Mouse (Mus musculus): ENCODE measurements around the gene Esx1. TPM values are rescaled to one million over a fixed set of nuclear protein-coding genes. Genes with fewer than 3 reads are reported as not detected.
A peak's percentile ranks its signal among the peaks of the same experiment; 100 is the strongest.

The Esx1 gene
- not detected in 2 replicates for total RNA-seq (2017)

- ATAC-seq (replicated peaks; ENCODE audit: low read depth, poor library complexity, severe bottlenecking) = no peak
These were observed at the start of gene Esx1 for GRCm38 (mm10) chrX:137121718-137122117. TSS of gene Esx1 (minus strand) at chrX:137122083.

- ATAC-seq (replicated peaks; ENCODE audit: low read depth, poor library complexity, severe bottlenecking) = 0 out of 2 replicates have a peak, but pooled peaks have one; percentile 39
These were observed 48.1 kb upstream of the Esx1 start for GRCm38 (mm10) chrX:137170021-137170420.

DNA sequence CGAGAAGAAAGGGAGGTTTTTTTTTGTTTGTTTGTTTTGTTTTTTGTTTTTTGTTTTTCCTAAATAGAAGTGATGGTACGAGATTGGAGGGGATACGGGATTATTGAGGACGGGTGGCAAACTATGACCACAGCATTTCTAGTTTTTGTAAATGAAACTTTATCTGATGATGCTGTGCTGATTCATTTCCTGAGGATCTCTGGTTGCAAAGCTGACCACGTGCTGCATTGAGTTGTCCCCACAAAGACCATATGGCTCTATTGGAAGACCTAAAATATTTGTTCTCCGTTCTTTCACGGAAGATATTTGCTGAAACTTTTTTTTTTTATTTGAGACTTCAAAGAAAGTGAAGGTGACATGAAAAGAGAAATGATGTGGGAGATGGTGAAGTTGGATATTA, 45.8 kb upstream of the Esx1 start:
- ATAC-seq (replicated peaks; ENCODE audit: low read depth, poor library complexity, severe bottlenecking) = no peak

- ATAC-seq (replicated peaks; ENCODE audit: low read depth, poor library complexity, severe bottlenecking) = no peak
These were observed 43.7 kb upstream of the Esx1 start for GRCm38 (mm10) chrX:137165621-137166020.

GRCm38 (mm10) chrX:137162700-137163099, 40.8 kb upstream of the Esx1 start:
- ATAC-seq (replicated peaks; ENCODE audit: low read depth, poor library complexity, severe bottlenecking) = no peak

DNA sequence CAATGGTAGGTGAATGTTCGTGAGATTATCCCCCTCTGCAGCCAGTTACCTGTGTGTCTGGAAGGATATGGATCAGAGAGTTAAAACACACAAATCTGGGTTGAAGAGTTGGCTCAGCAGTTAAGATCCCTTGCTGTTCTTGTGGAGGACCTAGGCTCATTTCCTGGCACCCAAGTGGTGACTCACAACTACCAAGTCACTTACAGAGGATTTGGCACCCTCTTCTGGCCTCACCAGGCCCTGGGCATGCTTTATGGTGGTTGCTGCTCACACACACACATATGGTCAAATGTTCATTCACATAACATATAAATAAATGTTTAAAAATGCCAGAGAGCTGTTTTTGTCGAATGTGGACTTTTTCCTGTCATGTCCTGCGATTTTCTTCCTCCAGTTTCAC, 39.1 kb upstream of the Esx1 start:
- ATAC-seq (replicated peaks; ENCODE audit: low read depth, poor library complexity, severe bottlenecking) = no peak

- no peak for ATAC-seq (replicated peaks; ENCODE audit: low read depth, poor library complexity, severe bottlenecking)
These were observed 27.2 kb upstream of the Esx1 start for GRCm38 (mm10) chrX:137149050-137149449.

GRCm38 (mm10) chrX:137144674-137145073, 22.8 kb upstream of the Esx1 start:
- no peak for ATAC-seq (replicated peaks; ENCODE audit: low read depth, poor library complexity, severe bottlenecking)

GRCm38 (mm10) chrX:137143726-137144125, 21.8 kb upstream of the Esx1 start:
- no peak for ATAC-seq (replicated peaks; ENCODE audit: low read depth, poor library complexity, severe bottlenecking)

DNA sequence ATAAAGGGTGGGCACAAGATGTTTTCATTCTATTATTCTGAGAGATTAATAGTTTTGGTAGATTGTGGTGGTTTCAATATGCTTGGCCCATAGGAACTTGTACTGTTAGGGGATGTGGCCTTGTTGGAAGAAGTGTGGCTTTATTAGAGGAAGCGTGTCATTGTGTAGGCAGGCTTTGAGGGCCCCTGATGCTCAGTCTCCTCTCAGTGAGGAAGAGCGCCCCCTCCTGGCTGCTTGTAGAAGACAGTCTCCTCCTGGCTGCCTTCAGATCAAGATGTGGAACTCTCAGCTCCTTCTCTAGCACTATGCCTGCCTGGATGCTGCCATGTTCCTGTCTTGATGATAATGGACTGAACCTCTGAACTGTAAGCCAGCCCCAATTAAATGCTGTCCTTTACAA, 20.7 kb upstream of the Esx1 start:
- ATAC-seq (replicated peaks; ENCODE audit: low read depth, poor library complexity, severe bottlenecking) = peak; percentile 47; the same call in 1 of the 2 replicates

DNA sequence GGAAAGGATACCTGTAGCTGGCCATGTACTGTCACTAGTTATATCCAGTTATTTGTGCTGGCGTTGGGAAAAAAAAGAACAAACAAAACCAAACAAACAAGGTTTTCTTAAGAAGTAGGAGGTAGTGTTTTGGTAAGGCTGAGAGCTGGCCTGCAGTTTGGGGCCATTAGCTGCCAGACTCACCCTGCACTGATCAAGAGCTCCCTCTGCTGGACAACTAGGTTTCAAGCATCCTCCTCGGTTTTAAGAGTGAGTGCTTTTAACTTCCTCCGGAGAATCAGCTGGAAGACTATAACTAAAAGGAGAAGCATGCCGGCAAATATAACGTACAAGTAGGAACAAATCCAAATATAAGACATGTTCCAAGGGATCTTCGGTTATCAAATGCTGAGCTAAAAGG, 19.8 kb upstream of the Esx1 start:
- ATAC-seq (replicated peaks; ENCODE audit: low read depth, poor library complexity, severe bottlenecking) = peak; percentile 98

GRCm38 (mm10) chrX:137127542-137127941, 5.7 kb upstream of the Esx1 start:
- 0 out of 2 replicates have a peak, but pooled peaks have one; percentile 42 for ATAC-seq (replicated peaks; ENCODE audit: low read depth, poor library complexity, severe bottlenecking)

DNA sequence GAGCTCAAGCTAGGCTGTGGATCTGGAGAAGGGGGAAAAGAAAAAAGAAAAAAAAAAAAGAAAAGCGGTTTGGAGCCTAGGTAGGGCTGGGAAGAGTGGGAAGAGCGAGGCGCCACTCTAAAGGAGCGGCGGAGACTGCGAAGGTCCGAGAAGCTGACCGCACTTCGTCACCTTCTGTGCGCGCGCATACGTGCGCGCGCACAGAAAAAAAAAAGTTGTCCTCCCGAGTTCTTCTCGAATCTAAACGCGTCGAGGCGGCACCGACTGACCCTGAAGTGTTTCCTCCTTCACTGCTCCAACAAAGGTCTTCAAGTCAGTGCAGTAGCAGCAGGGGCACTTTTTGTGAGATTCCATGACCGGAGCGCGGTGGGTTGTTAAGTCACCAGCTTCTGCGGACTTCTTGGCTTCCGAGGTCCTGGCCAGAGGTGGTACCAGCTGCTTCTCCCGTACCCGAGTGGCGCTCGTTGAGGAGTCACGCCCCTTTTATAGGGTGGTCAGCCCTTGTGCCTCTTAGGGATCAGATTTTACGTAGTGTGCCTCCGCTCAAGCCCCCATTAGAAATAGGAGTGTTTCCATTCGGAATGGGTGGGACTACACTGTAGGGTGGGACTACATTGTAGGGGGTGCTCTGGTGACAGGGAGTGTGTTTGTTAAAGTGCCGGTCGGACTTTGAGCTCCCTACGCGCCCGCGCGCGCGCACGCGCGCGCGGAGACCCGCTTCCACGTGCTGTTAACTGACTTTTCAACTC, 2.0 kb downstream of the Esx1 start:
- no peak for ATAC-seq (replicated peaks; ENCODE audit: low read depth, poor library complexity, severe bottlenecking)

- ATAC-seq (replicated peaks; ENCODE audit: low read depth, poor library complexity, severe bottlenecking) = peak; percentile 87
These were observed 3.7 kb downstream of the Esx1 start for GRCm38 (mm10) chrX:137118097-137118746.

- no peak for ATAC-seq (replicated peaks; ENCODE audit: low read depth, poor library complexity, severe bottlenecking)
These were observed 15.4 kb downstream of the Esx1 start for GRCm38 (mm10) chrX:137106498-137106897.

- 0 out of 2 replicates have a peak, but pooled peaks have one; percentile 39 for ATAC-seq (replicated peaks; ENCODE audit: low read depth, poor library complexity, severe bottlenecking)
These were observed 17.4 kb downstream of the Esx1 start for GRCm38 (mm10) chrX:137104531-137104930.

Other genes starting within 250 kb of the Esx1 start
- gene H2bfm, start 194.8 kb downstream of the Esx1 start, total RNA-seq (2017) = not detected in 2 replicates
- not detected in 2 replicates for gene Tmsb15b2, start 146.6 kb downstream of the Esx1 start, total RNA-seq (2017)
- gene Tmsb15l, start 145.2 kb downstream of the Esx1 start, total RNA-seq (2017) = 14.8 and 35.9 TPM in 2 replicates
- 5.6 and 12.8 TPM in 2 replicates for gene Tmsb15b1, start 145.2 kb downstream of the Esx1 start, total RNA-seq (2017)
- 1.1 TPM in 1 of 2 replicates, not detected in the other for gene Zcchc18, start 128.9 kb downstream of the Esx1 start, total RNA-seq (2017)
- 6.3 and 10.5 TPM in 2 replicates for gene Slc25a53, start 83.8 kb downstream of the Esx1 start, total RNA-seq (2017)
- gene Fam199x, start 72.5 kb downstream of the Esx1 start, total RNA-seq (2017) = 14.7 and 17.2 TPM in 2 replicates